Mouse (Mus musculus) hematopoietic stem cell, adult 5-6 weeks (primary cell): ENCODE measurements around the gene Fryl. TPM values are rescaled to one million over a fixed set of nuclear protein-coding genes. Genes with fewer than 3 reads are reported as not detected.
A peak's percentile ranks its signal among the peaks of the same experiment; 100 is the strongest.

ENCODE experiments used
- ATAC-seq, 2 experiments: fragments of 125-278 bp in 1 of 2; replicated peaks in 1 of 2; 2 replicates each; pipeline ENCODE4 v1.8.0; 2016 to 2017; ENCODE audit warnings: inconsistent platforms in 2 of 2, mild to moderate bottlenecking in 2 of 2, moderate number of reproducible peaks in 2 of 2, low read depth in 1 of 2, moderate TSS enrichment in 1 of 2; ENCODE audit not compliant: low FRiP score in 2 of 2, poor library complexity in 2 of 2, severe bottlenecking in 2 of 2, insufficient read depth in 1 of 2, low TSS enrichment in 1 of 2
- total RNA-seq: library from RNA; stranded (forward); fragments of 172-1452, 232-1000 nt; gene quantifications from 2 replicates; pipeline ENCODE4 v1.2.3, GENCODE M21; 2017

Gene Fryl
- 73.7 and 73.9 TPM in 2 replicates for total RNA-seq

- peak; percentile 96 to 97 for ATAC-seq
Observed at GRCm38 (mm10) chr5:73256352-73257065, at the start of gene Fryl. Fryl (minus strand) TSS chr5:73256619.

- ATAC-seq, result no peak
Observed at GRCm38 (mm10) chr5:73304507-73304906, 48.1 kb upstream of the Fryl start.

GRCm38 (mm10) chr5:73301601-73302307 lies 45.3 kb upstream of the Fryl start:
- no peak for ATAC-seq

GRCm38 (mm10) chr5:73295916-73296315 lies 39.5 kb upstream of the Fryl start:
- no peak for ATAC-seq

- no peak for ATAC-seq
Observed at GRCm38 (mm10) chr5:73295016-73295415, 38.6 kb upstream of the Fryl start.

- ATAC-seq, result no peak
Observed at GRCm38 (mm10) chr5:73293458-73293827, 37.0 kb upstream of the Fryl start.

- peak; percentile 98 for ATAC-seq
Observed at GRCm38 (mm10) chr5:73292502-73293457, 36.4 kb upstream of the Fryl start, which contains the start of gene Ociad1. Ociad1 (plus strand) TSS chr5:73292784.

GRCm38 (mm10) chr5:73289900-73290299 lies 33.5 kb upstream of the Fryl start:
- ATAC-seq, result no peak

- ATAC-seq, result peak; percentile 44 to 51
Observed at GRCm38 (mm10) chr5:73286603-73287002, 30.2 kb upstream of the Fryl start.

- ATAC-seq, result no peak
Observed at GRCm38 (mm10) chr5:73285470-73285978, 29.1 kb upstream of the Fryl start.

- ATAC-seq, result no peak
Observed at GRCm38 (mm10) chr5:73284046-73284445, 27.6 kb upstream of the Fryl start.

GRCm38 (mm10) chr5:73280567-73280850 lies 24.1 kb upstream of the Fryl start:
- no peak for ATAC-seq

- ATAC-seq, result no peak
Observed at GRCm38 (mm10) chr5:73279732-73280566, 23.5 kb upstream of the Fryl start.

- ATAC-seq, result no peak
Observed at GRCm38 (mm10) chr5:73279190-73279589, 22.8 kb upstream of the Fryl start.

GRCm38 (mm10) chr5:73274941-73275340 lies 18.5 kb upstream of the Fryl start:
- no peak for ATAC-seq

- ATAC-seq, result no peak
Observed at GRCm38 (mm10) chr5:73273171-73273570, 16.8 kb upstream of the Fryl start.

- ATAC-seq, result no peak
Observed at GRCm38 (mm10) chr5:73270612-73271011, 14.2 kb upstream of the Fryl start.
